Mouse (Mus musculus) G1E (cell line): ENCODE measurements around the gene Adamts10. TPM values are rescaled to one million over a fixed set of nuclear protein-coding genes. Genes with fewer than 3 reads are reported as not detected.
A peak's percentile ranks its signal among the peaks of the same experiment; 100 is the strongest.

Experiments
- ATAC-seq: 2 replicates; pipeline ENCODE4 v1.8.0; 2016; ENCODE audit warnings: mild to moderate bottlenecking; ENCODE audit not compliant: insufficient number of reproducible peaks, poor library complexity, low FRiP score, severe bottlenecking; ENCODE audit errors: extremely low read depth
- DNase-seq: peaks from one replicate; pipeline ENCODE4 v3.0.0; 2012; ENCODE audit warnings: low spot score
- H3K27me3 ChIP-seq: 2 replicates; pipeline ENCODE4 v1.6.1; 2012; ENCODE audit warnings: mild to moderate bottlenecking, low read length, inconsistent platforms; ENCODE audit not compliant: insufficient read depth
- H3K36me3 ChIP-seq: replicated peaks from 2 replicates; pipeline ENCODE3; 2012; ENCODE audit warnings: mild to moderate bottlenecking, inconsistent platforms
- H3K4me1 ChIP-seq: 2 replicates; pipeline ENCODE4 v1.6.1; 2012; ENCODE audit warnings: low read depth, low read length, inconsistent platforms, mixed read lengths; ENCODE audit not compliant: insufficient read depth
- H3K4me3 ChIP-seq: 2 replicates; pipeline ENCODE4 v1.5.1; 2012; ENCODE audit warnings: low read depth, mild to moderate bottlenecking, inconsistent platforms, low read length, moderate library complexity, mixed read lengths
- H3K9me3 ChIP-seq: replicated peaks from 2 replicates; pipeline ENCODE4 v1.6.1; 2012; ENCODE audit warnings: inconsistent platforms
- CTCF ChIP-seq: IDR thresholded peaks from 2 replicates; pipeline ENCODE4 v1.5.1; 2012; ENCODE audit warnings: low read depth, low read length, inconsistent platforms, mixed read lengths
- GATA1 ChIP-seq: IDR thresholded peaks from 2 replicates; pipeline ENCODE4 v1.6.1; 2012; ENCODE audit warnings: borderline replicate concordance, low read length, inconsistent platforms, mixed read lengths
- GATA2 ChIP-seq: IDR thresholded peaks from 2 replicates; pipeline ENCODE4 v1.6.1; 2012; ENCODE audit warnings: low read depth, low read length, inconsistent platforms, borderline replicate concordance
- POLR2AphosphoS5 ChIP-seq: IDR thresholded peaks from 2 replicates; pipeline ENCODE4 v1.6.1; 2012; ENCODE audit warnings: low read depth, low read length, inconsistent platforms; ENCODE audit not compliant: insufficient replicate concordance
- TAL1 ChIP-seq: conservative IDR thresholded peaks from 2 replicates; pipeline ENCODE4 v1.6.1; 2012; ENCODE audit warnings: low read depth, low read length, inconsistent platforms, mixed read lengths
- polyA plus RNA-seq: library from polyadenylated mRNA; stranded (reverse); fragments of >175 nt; gene quantifications from 2 replicates; pipeline ENCODE4 v1.2.3, GENCODE M21; 2012
- total RNA-seq, 2 experiments: library from RNA; stranded (forward) in 1 of 2; stranded (reverse) in 1 of 2; fragments of 200-1000 nt in 1 of 2; fragments of >200 nt in 1 of 2; fragmentation: Nextera tagmentation in 1 of 2; gene quantifications; 2 replicates each; pipeline ENCODE4 v1.2.3; 2014 to 2017

Adamts10 gene
- total and polyA plus RNA-seq, 3 experiments: 2.0 to 4.0 (median 3.5) TPM

DNA sequence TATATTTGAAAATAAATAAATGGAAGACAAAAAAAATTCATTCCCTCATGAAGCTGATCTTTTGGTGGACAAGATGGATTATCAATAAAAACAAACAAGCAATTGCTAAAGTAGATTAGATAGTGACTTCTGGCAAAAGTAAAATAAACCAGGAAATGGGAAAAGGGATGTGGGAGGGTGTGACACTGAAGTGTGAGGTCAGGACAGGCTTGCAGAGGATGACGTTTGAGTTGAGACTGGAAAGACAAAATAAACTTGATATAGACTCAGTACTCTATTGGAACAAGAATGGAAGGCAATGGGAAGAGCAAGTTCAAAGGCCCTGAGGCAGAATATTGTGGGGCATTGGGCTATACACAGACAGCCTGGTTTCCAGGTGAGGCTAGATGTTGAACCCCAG is 3.6 kb upstream of the Adamts10 start:
- H3K4me3 ChIP-seq: no peak overlapping the region
- DNase-seq (no peak), ATAC-seq (no peak)
- peaks cover 15% of the 10 kb centered on the region for H3K27me3 ChIP-seq
- no peaks in the 10 kb centered on the region for H3K9me3 ChIP-seq
- TF ChIP-seq POLR2AphosphoS5: no peak
- no peak for TF ChIP-seq GATA1
- no peak for TF ChIP-seq TAL1
- TF ChIP-seq CTCF: no peak
- no peak for TF ChIP-seq GATA2
- 0 out of 2 replicates have a peak, but pooled peaks cover 3% of the 10 kb centered on the region for H3K4me1 ChIP-seq
- H3K36me3 ChIP-seq: no peaks in the 10 kb centered on the region

DNA sequence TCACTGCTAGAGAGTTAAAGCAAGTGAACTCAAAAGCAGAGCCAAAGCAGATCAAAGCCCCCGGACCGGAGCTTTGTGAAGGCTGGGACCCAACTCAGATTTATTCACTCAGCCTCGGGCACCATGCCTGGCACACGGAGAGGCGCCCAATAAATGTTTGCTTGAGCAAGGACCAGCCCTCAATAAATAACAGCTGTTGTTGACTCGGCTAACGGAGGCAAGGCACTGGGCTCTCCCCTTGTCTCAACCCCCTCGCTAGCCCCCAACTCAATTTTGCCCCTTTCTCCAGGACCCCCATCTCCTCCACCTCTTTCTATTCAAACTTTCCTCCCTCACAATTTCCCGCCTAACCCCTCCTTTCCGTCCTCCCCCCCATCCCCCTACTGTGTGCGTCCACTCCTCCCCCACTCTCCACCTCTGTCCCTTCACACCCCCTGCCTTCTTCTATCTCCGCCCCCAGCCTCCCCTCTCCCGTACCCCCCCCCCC is 530 bp upstream of the Adamts10 start:
- ATAC-seq: no peak
- H3K4me3 ChIP-seq: no peak overlapping the region

DNA sequence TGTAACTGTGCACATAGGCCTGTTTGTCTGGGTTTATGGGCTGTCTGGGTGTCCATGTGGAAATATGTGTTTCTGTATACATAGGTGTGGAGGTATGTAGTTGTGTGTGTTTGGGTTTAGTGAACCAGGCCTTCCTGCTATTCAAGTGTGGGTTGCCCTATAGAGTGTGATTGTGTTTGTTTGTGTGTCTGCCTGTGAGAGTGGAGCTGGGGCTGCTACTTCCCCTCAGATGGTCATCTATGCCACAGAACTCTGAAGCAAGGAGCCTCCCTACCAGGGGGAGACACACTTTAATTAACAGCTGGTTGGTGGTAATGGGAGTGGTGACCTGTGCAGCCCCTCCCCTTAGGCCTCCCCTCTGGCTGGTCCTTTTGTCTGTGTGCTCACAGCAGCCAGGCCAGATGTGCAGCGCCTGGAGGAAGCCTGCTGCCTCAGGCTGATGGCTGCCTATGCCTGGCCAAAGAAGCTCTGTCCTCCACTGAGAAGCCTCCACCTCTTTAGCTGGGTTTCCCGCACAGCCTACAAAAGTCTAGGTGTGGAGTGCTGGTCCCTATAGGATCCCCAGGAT is 886 bp downstream of the Adamts10 start:
- Histone ChIP-seq H3K4me1 (0 out of 2 replicates have a peak, but pooled peaks cover 3% of the 10 kb centered on the region), H3K9me3 (no peaks in the 10 kb centered on the region), H3K27me3 (peaks cover 13% of the 10 kb centered on the region; the same call in 1 of the 2 replicates), H3K4me3 (no peak overlapping the region), H3K36me3 (peaks cover 21% of the 10 kb centered on the region)
- TF ChIP-seq TAL1: no peak
- no peak for TF ChIP-seq CTCF
- no peak for TF ChIP-seq GATA1
- TF ChIP-seq POLR2AphosphoS5: no peak
- TF ChIP-seq GATA2: no peak
- DNase-seq (no peak), ATAC-seq (no peak)

More for the DNA sequence above, 530 bp upstream of the Adamts10 start:
- no peaks in the 10 kb centered on the region for H3K9me3 ChIP-seq
- H3K4me1 ChIP-seq: 0 out of 2 replicates have a peak, but pooled peaks cover 3% of the 10 kb centered on the region
- H3K36me3 ChIP-seq: peaks cover 10% of the 10 kb centered on the region
- DNase-seq: no peak
- TF ChIP-seq POLR2AphosphoS5: no peak
- H3K27me3 ChIP-seq: peaks cover 11% of the 10 kb centered on the region

GRCm38 (mm10) chr17:33526506-33526905 is 2.5 kb downstream of the Adamts10 start:
- H3K27me3 ChIP-seq: peaks cover 13% of the 10 kb centered on the region; the same call in 1 of the 2 replicates
- no peaks in the 10 kb centered on the region for H3K9me3 ChIP-seq
- TF ChIP-seq POLR2AphosphoS5: no peak
- TF ChIP-seq TAL1: no peak
- no peak for TF ChIP-seq CTCF
- TF ChIP-seq GATA1: no peak
- no peak for TF ChIP-seq GATA2
- peaks cover 31% of the 10 kb centered on the region for H3K36me3 ChIP-seq
- no peak for ATAC-seq
- H3K4me3 ChIP-seq: no peak overlapping the region
- 0 out of 2 replicates have a peak, but pooled peaks cover 3% of the 10 kb centered on the region for H3K4me1 ChIP-seq
- no peak for DNase-seq

DNA sequence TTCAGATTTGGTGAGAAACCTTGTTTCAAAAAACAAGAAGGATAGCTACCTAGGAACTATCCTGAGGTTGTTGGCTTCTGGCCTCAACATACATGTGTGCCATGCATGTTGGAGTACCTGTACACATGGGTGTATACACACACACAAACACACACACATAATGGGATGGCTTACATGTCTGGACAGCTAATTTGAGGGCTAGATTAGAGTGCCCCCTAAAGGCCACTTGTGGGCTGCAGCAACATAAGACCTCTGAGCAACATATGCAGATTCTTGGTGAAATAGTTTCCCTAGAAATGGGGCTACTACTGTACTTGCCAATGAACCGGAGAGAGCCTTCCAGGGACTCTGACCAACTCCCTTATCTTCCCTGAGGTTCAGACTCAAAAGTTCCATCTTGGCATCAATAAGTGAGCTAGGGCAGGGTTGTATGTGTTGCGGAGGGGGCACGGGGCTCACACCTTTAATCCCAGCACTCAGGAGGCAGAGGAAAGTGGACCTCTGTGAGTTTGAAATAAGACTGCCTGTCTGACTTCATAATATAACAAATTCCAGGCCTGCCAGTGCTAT is 15.2 kb downstream of the Adamts10 start:
- no peak for DNase-seq
- H3K27me3 ChIP-seq: peaks cover 6% of the 10 kb centered on the region; the same call in 1 of the 2 replicates
- peaks cover 16% of the 10 kb centered on the region for H3K36me3 ChIP-seq
- no peak overlapping the region for H3K4me3 ChIP-seq
- no peaks in the 10 kb centered on the region for H3K4me1 ChIP-seq
- no peak for ATAC-seq
- TF ChIP-seq CTCF (peak; percentile 40; the same call in 1 of the 2 replicates), POLR2AphosphoS5 (no peak)
- no peaks in the 10 kb centered on the region for H3K9me3 ChIP-seq

GRCm38 (mm10) chr17:33539878-33540277 is 15.9 kb downstream of the Adamts10 start:
- Histone ChIP-seq H3K4me3 (no peak overlapping the region), H3K27me3 (peaks cover 6% of the 10 kb centered on the region; the same call in 1 of the 2 replicates), H3K4me1 (no peaks in the 10 kb centered on the region), H3K9me3 (no peaks in the 10 kb centered on the region), H3K36me3 (peaks cover 16% of the 10 kb centered on the region)
- TF ChIP-seq CTCF (no peak), TAL1 (no peak), GATA2 (no peak), GATA1 (no peak), POLR2AphosphoS5 (no peak)
- ATAC-seq: no peak
- no peak for DNase-seq

DNA sequence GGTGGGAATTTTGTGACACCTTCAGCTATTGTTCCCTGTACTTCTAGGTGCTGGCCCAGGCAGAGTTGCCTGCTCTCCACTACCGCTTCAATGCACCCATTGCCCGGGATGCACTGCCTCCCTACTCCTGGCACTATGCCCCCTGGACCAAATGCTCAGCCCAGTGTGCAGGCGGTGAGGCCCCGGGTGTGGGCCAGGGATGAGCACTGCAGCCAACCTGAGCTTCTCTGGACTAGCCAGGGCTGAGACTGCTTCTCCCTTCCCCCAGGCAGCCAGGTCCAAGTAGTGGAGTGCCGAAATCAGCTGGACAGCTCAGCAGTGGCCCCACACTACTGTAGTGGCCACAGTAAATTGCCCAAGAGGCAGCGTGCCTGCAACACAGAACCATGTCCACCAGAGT is 25.2 kb downstream of the Adamts10 start:
- no peak for TF ChIP-seq GATA2
- no peak for ATAC-seq
- no peak overlapping the region for H3K4me3 ChIP-seq
- H3K27me3 ChIP-seq: peaks cover 12% of the 10 kb centered on the region; the same call in 1 of the 2 replicates
- no peaks in the 10 kb centered on the region for H3K9me3 ChIP-seq
- no peak for DNase-seq
- peaks cover 8% of the 10 kb centered on the region for H3K36me3 ChIP-seq
- H3K4me1 ChIP-seq: no peaks in the 10 kb centered on the region
